Mouse (Mus musculus) limb, embryonic 10.5 days (tissue): ENCODE data around the gene Ccnb3. TPM values are rescaled to one million over a fixed set of nuclear protein-coding genes. Genes with fewer than 3 reads are reported as not detected.
"Not testable (repeated sequence)": the region's sequence is repeated elsewhere in the genome, so short reads cannot be mapped to it uniquely, and the experiment has no call there.

Source experiments
- DNase-seq: peaks from one replicate; pipeline ENCODE4 v3.0.0-alpha.2; 2017; ENCODE audit warnings: low spot score
- H3K27ac ChIP-seq: fragments of 300-500 bp; sonication (generic); 2 replicates; pipeline ENCODE4 v1.5.1; 2016; ENCODE audit warnings: mild to moderate bottlenecking
- H3K27me3 ChIP-seq: fragments of 300-500 bp; sonication (generic); 2 replicates; pipeline ENCODE4 v1.6.1; 2016; ENCODE audit warnings: low read depth, mild to moderate bottlenecking; ENCODE audit not compliant: poor library complexity, severe bottlenecking
- H3K36me3 ChIP-seq: fragments of 300-500 bp; sonication (generic); 2 replicates; pipeline ENCODE4 v1.6.1; 2016; ENCODE audit warnings: mild to moderate bottlenecking, moderate library complexity
- H3K4me1 ChIP-seq: fragments of 300-500 bp; sonication (generic); 2 replicates; pipeline ENCODE4 v1.6.1; 2016
- H3K4me3 ChIP-seq: fragments of 300-500 bp; sonication (generic); 2 replicates; pipeline ENCODE4 v1.5.1; 2016; ENCODE audit warnings: mild to moderate bottlenecking, moderate library complexity
- H3K9me3 ChIP-seq: fragments of 300-500 bp; sonication (generic); replicated peaks from 2 replicates; pipeline ENCODE4 v1.6.1; 2016; ENCODE audit warnings: mild to moderate bottlenecking
- WGBS: fragments of 180-500 bp; shearing (Covaris S2); methylation state at CpG from one replicate; pipeline ENCODE4 v1.1.7; 2016; 5-methylcytosine and 5-hydroxymethylcytosine counted together
- polyA plus RNA-seq: library from polyadenylated mRNA; unstranded; fragments of >200 nt; fragmentation: Nextera tagmentation; extraction: Ambion mirVana; gene quantifications from 2 replicates; pipeline ENCODE4 v1.2.1, GENCODE M21; 2016

Gene Ccnb3
- 0.04 TPM in 1 of 2 replicates, not detected in the other for polyA plus RNA-seq

- Histone ChIP-seq H3K27ac (no peak within 1 kb of the TSS), H3K4me1 (no peaks in the 10 kb centered on the region), H3K36me3 (no peaks in the 10 kb centered on the region), H3K4me3 (no peak within 1 kb of the TSS), H3K9me3 (no peaks in the 10 kb centered on the region), H3K27me3 (no peaks in the 10 kb centered on the region)
- DNase-seq, result no peak
- WGBS, result 94% methylated on average over 19 of the region's 19 CpGs
These were observed at the start of gene Ccnb3 for GRCm38 (mm10) chrX:7041519-7041918. Gene Ccnb3 (minus strand): TSS chrX:7041619.

GRCm38 (mm10) chrX:7090323-7090722 lies 48.9 kb upstream of the Ccnb3 start:
- Histone ChIP-seq H3K36me3 (no peaks in the 10 kb centered on the region), H3K4me3 (no peak overlapping the region), H3K27ac (no peak overlapping the region), H3K27me3 (no peaks in the 10 kb centered on the region), H3K4me1 (no peaks in the 10 kb centered on the region), H3K9me3 (no peaks in the 10 kb centered on the region)
- DNase-seq, result no peak

DNA sequence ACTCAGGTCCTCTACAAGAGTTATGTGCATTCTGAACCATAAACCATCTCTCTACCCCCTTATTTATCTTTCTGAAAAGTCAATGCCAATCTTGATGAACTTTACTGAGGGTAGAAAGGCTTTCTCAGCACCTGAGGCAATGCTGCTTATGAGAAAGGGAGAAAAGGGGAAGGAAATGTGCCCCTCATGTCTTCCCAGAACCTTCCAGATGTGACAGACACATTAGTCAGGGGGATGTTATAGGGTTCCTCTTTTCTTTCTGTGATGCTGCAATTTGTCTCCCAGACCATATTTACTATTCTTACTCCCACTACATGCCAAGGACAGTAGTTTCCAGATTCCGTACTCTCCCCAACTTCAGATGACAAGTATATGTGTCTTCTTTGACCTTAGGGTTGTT lies 44.5 kb upstream of the Ccnb3 start:
- no peaks in the 10 kb centered on the region for H3K9me3 ChIP-seq
- WGBS, result 93% methylated on average over 1 of the region's 1 CpGs
- no peak for DNase-seq

DNA sequence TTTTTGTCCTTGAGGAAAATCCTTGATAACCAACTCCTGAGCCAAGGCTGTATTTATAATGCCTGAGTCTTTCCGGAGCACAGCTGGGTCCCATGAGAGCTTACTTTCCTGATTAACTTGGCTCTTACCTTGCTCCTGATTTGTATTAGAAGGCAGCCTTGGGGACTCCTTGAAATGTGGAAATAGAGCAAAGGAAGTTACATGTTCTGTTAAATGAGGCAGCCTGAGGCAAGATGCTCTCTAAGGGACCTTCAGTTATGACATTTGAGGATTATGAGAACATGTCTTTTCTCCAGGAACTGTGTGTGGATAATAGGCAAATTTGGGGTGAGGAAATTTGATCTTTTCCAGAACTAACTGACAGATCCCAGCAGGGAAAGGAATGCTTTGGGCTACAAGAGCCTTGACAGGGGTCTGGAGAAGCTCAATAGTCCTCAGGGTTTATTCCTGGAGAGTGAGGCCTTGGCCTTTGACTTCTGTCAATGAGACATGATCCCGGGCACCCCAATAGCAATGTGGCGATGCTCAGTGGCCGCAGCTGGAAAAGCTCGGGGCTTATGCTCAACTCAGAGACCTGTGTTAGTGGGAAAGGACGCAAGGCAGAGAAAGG lies 38.5 kb upstream of the Ccnb3 start:
- Histone ChIP-seq H3K27me3 (no peaks in the 10 kb centered on the region), H3K36me3 (no peaks in the 10 kb centered on the region), H3K4me1 (0 out of 2 replicates have a peak, but pooled peaks cover 7% of the 10 kb centered on the region), H3K27ac (no peak overlapping the region), H3K4me3 (no peak overlapping the region), H3K9me3 (no peaks in the 10 kb centered on the region)
- DNase-seq, result peak; percentile 37
- 44% methylated on average over 6 of the region's 6 CpGs for WGBS

More for the DNA sequence above, 44.5 kb upstream of the Ccnb3 start:
- H3K36me3 ChIP-seq, result no peaks in the 10 kb centered on the region
- H3K27me3 ChIP-seq, result no peaks in the 10 kb centered on the region
- no peak overlapping the region for H3K4me3 ChIP-seq
- no peaks in the 10 kb centered on the region for H3K4me1 ChIP-seq
- H3K27ac ChIP-seq, result no peak overlapping the region

- Histone ChIP-seq H3K4me1 (no peaks in the 10 kb centered on the region), H3K9me3 (peaks cover 8% of the 10 kb centered on the region; the same call in 1 of the 2 replicates), H3K4me3 (no peak overlapping the region), H3K36me3 (no peaks in the 10 kb centered on the region), H3K27me3 (no peaks in the 10 kb centered on the region), H3K27ac (no peak overlapping the region)
- no peak for DNase-seq
- 86% methylated on average over 2 of the region's 2 CpGs for WGBS
These were observed 26.6 kb upstream of the Ccnb3 start for GRCm38 (mm10) chrX:7068002-7068401.

DNA sequence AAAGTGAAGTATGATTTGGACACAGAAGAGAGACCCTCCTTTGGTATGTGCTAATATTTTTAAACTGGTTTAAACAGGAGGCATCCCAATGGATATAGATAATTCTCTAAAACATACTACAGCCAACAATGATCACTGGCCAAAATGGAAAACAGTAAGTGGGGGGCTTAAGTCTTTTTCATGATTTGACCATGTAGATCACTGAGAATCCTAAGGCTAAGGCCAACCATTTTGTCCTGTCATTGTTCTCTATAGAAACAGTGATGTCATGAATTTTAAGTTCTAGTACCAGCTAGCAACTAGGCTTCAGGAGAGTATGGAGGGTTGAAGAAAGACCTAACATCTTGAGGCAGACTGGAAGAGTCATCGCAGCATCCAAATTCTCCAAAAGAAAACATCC lies 25.8 kb upstream of the Ccnb3 start, which contains the start of gene Akap4:
Gene Akap4 (plus strand): TSS at position 301 of the 400 bp plus-strand sequence.
- no peak within 1 kb of the TSS for H3K4me3 ChIP-seq
- H3K27me3 ChIP-seq, result no peaks in the 10 kb centered on the region
- peaks cover 7% of the 10 kb centered on the region; the same call in 1 of the 2 replicates for H3K9me3 ChIP-seq
- DNase-seq, result no peak
- H3K36me3 ChIP-seq, result no peaks in the 10 kb centered on the region
- H3K4me1 ChIP-seq, result no peaks in the 10 kb centered on the region
- no peak within 1 kb of the TSS for H3K27ac ChIP-seq
- WGBS, result 92% methylated on average over 1 of the region's 1 CpGs

GRCm38 (mm10) chrX:7064109-7064508 lies 22.7 kb upstream of the Ccnb3 start:
- Histone ChIP-seq H3K27me3 (no peaks in the 10 kb centered on the region), H3K36me3 (no peaks in the 10 kb centered on the region), H3K27ac (no peak overlapping the region), H3K9me3 (no peaks in the 10 kb centered on the region), H3K4me3 (no peak overlapping the region), H3K4me1 (no peaks in the 10 kb centered on the region)
- no peak for DNase-seq

DNA sequence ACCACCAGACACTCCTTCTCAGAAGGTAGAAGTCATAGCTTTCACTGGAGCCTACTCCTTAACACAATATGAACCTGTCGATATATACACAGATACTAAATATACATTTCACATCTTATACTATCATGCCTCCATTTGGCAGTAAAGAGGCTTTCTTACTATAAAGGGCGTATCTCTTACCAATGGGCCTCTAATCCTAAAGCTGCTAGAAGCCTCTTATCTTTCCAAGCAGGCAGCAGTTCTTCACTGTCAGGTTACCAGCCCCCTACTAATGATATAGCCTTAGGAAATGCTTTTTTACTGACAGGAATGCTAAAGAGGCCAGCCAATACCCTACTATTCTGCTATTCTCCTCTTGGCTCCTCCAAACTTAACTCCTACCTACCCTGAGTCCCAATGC lies 16.2 kb upstream of the Ccnb3 start:
- no peak overlapping the region for H3K27ac ChIP-seq
- H3K27me3 ChIP-seq, result no peaks in the 10 kb centered on the region
- no peaks in the 10 kb centered on the region for H3K4me1 ChIP-seq
- no peaks in the 10 kb centered on the region for H3K9me3 ChIP-seq
- DNase-seq, result no peak
- H3K36me3 ChIP-seq, result no peaks in the 10 kb centered on the region
- H3K4me3 ChIP-seq, result no peak overlapping the region
- 83% methylated on average over 2 of the region's 2 CpGs for WGBS

GRCm38 (mm10) chrX:7057056-7057455 lies 15.6 kb upstream of the Ccnb3 start:
- Histone ChIP-seq H3K36me3 (no peaks in the 10 kb centered on the region), H3K4me3 (no peak overlapping the region), H3K9me3 (no peaks in the 10 kb centered on the region), H3K27ac (no peak overlapping the region), H3K4me1 (no peaks in the 10 kb centered on the region), H3K27me3 (no peaks in the 10 kb centered on the region)
- no peak for DNase-seq

- H3K27me3 ChIP-seq, H3K4me1 ChIP-seq, H3K27ac ChIP-seq, H3K4me3 ChIP-seq, H3K36me3 ChIP-seq, DNase-seq, H3K9me3 ChIP-seq: not testable (repeated sequence)
- WGBS, result 91% methylated on average over 4 of the region's 4 CpGs
These were observed 57.5 kb downstream of the Ccnb3 start for GRCm38 (mm10) chrX:6983916-6984315.

- Histone ChIP-seq H3K4me3 (no peak overlapping the region), H3K4me1 (no peaks in the 10 kb centered on the region), H3K9me3 (no peaks in the 10 kb centered on the region), H3K27ac (no peak overlapping the region), H3K36me3 (no peaks in the 10 kb centered on the region), H3K27me3 (no peaks in the 10 kb centered on the region)
- 86% methylated on average over 1 of the region's 1 CpGs for WGBS
- no peak for DNase-seq
These were observed 69.5 kb downstream of the Ccnb3 start for GRCm38 (mm10) chrX:6971956-6972355.

DNA sequence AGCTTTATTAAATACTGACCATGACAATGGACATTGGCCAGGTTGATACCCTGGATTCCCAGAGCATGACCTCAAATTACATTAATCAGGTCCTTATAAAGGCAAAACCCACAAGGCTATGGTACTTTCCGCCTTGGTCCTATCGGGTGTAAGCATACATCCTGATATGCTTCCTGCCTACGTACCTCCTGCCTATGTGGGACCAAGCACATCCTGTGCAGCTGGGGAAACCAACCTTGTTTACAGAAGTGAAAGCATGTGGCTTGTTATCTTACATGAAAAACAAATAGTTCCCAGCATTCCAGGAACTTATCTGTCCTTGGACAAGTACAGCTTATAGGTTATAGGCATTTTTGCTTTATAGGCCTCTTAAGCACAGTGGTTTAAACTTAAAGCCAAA lies 72.8 kb downstream of the Ccnb3 start:
- no peak for DNase-seq
- H3K4me3 ChIP-seq, result no peak overlapping the region

More for the DNA sequence above, 72.8 kb downstream of the Ccnb3 start:
- Histone ChIP-seq H3K4me1 (no peaks in the 10 kb centered on the region), H3K36me3 (no peaks in the 10 kb centered on the region), H3K27ac (no peak overlapping the region), H3K27me3 (no peaks in the 10 kb centered on the region), H3K9me3 (no peaks in the 10 kb centered on the region)
- 81% methylated on average over 3 of the region's 3 CpGs for WGBS
